Mouse (Mus musculus) liver, embryonic 14.5 days (tissue): Measurements from ENCODE around the gene Ncbp3. TPM values are rescaled to one million over a fixed set of nuclear protein-coding genes. Genes with fewer than 3 reads are reported as not detected.

Experiments
- ATAC-seq: fragments of 200-750 bp; cut with Nextera tagmentation; 2 replicates; pipeline ENCODE4 v1.8.0; 2017; ENCODE audit warnings: moderate number of reproducible peaks, mild to moderate bottlenecking, moderate library complexity; ENCODE audit not compliant: insufficient read depth
- DNase-seq, 3 experiments: peaks; one replicate each; pipeline ENCODE4 v3.0.0-alpha.2; 2012 to 2013; ENCODE audit warnings: low read depth in 3 of 3, low spot score in 3 of 3
- H3K27ac ChIP-seq: fragments of 300-500 bp; sonication (generic); 2 replicates; pipeline ENCODE4 v1.5.1; 2014; ENCODE audit warnings: moderate library complexity, mild to moderate bottlenecking, control low read depth, inconsistent platforms
- H3K27me3 ChIP-seq: fragments of 300-500 bp; sonication (generic); 2 replicates; pipeline ENCODE4 v1.6.1; 2014; ENCODE audit warnings: mild to moderate bottlenecking, low read length, moderate library complexity; ENCODE audit not compliant: control insufficient read depth, insufficient read depth
- H3K36me3 ChIP-seq: fragments of 300-500 bp; sonication (generic); replicated peaks from 2 replicates; pipeline ENCODE4 v1.6.1; 2014; ENCODE audit warnings: low read depth; ENCODE audit not compliant: control insufficient read depth, insufficient read depth
- H3K4me1 ChIP-seq, 2 experiments: fragments of 200-500 bp in 1 of 2; fragments of 300-500 bp in 1 of 2; sonication (generic) in 1 of 2; replicated peaks; 2 replicates each; pipeline ENCODE4 v1.6.1; 2012 to 2014; ENCODE audit warnings: antibody characterized with exemption in 1 of 2, inconsistent platforms in 1 of 2, low read length in 1 of 2; ENCODE audit not compliant: control insufficient read depth in 2 of 2, insufficient read depth in 2 of 2
- H3K4me2 ChIP-seq: fragments of 300-500 bp; sonication (generic); 2 replicates; pipeline ENCODE4 v1.6.1; 2014; ENCODE audit warnings: low read depth, mild to moderate bottlenecking, control low read depth, moderate library complexity
- H3K4me3 ChIP-seq, 2 experiments: fragments of 200-500 bp in 1 of 2; fragments of 300-500 bp in 1 of 2; sonication (generic) in 1 of 2; 2 replicates each; pipeline ENCODE4 v1.5.1; 2012 to 2014; ENCODE audit warnings: low read depth in 2 of 2, low read length in 2 of 2, mild to moderate bottlenecking in 2 of 2, control low read depth in 1 of 2, inconsistent platforms in 1 of 2, moderate library complexity in 1 of 2; ENCODE audit not compliant: insufficient read depth in 1 of 2
- H3K9ac ChIP-seq: fragments of 300-500 bp; sonication (generic); replicated peaks from 2 replicates; pipeline ENCODE4 v1.6.1; 2014; ENCODE audit warnings: mild to moderate bottlenecking, control low read depth, moderate library complexity
- H3K9me3 ChIP-seq: fragments of 300-500 bp; sonication (generic); 2 replicates; pipeline ENCODE4 v1.6.1; 2016; ENCODE audit warnings: low read length, mixed read lengths; ENCODE audit not compliant: control insufficient read depth
- CTCF ChIP-seq: IDR thresholded peaks from 2 replicates; pipeline ENCODE4 v1.5.1; 2016; ENCODE audit warnings: antibody characterized with exemption, low read depth, control low read depth
- EP300 ChIP-seq: IDR thresholded peaks from 2 replicates; pipeline ENCODE4 v1.6.1; 2016; ENCODE audit warnings: antibody characterized with exemption, low read depth
- WGBS: fragments of 180-500 bp; shearing (Covaris S2); extraction: QIAGEN DNeasy Blood & Tissue Kit; methylation state at CpG from one replicate; pipeline ENCODE4 v1.1.7; 2014; ENCODE audit not compliant: insufficient replicate concordance; 5-methylcytosine and 5-hydroxymethylcytosine counted together
- polyA plus RNA-seq, 2 experiments: library from polyadenylated mRNA; depleted of rRNA in 1 of 2; stranded (reverse) in 1 of 2; unstranded in 1 of 2; fragments of >200 nt; fragmentation: Nextera tagmentation in 1 of 2; extraction: Ambion mirVana in 1 of 2; gene quantifications; 2 replicates each; pipeline versions ENCODE4 v1.2.1 to v1.2.3; 2012 to 2014

The Ncbp3 gene
- polyA plus RNA-seq, 2 experiments: 2.4 to 3.1 TPM

DNA sequence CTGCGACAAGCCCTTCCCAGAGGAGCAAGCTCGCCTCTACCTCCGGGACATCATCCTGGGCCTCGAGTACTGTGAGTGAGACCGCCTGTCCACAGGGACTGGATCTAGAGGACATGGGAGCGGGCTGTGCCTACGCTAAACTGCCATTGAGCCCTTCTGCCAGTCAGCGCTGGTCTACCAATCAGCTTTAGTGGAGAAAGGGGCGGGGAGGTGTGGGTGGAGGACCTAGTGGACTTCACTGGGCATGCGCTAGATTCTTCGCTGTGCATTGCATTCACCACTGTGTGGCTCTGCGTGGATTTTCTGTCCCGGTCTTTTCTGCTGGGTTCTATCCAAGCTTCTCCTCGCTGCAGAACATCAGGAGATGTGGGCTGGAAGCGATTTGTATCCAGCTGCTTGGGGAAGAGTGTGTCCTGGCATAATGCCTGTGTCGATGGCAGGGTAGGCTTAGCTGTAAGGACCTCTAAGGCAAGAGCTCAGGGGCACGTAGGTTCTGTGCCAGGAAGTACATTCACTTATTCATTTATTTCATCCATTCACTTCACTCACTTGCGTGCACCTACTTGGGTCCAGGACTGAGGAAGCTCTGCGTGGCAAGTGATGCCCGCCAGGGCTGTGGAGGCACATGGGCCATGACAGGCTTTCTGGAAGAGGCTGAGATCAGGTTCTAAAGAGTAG is 16.6 kb upstream of the Ncbp3 start:
- TF ChIP-seq EP300: no peak
- 0 out of 2 replicates have a peak, but pooled peaks have one; percentile 30 for TF ChIP-seq CTCF
- ATAC-seq (peak; percentile 84), DNase-seq (peak; percentile 64 to 71 (median 71))
- 42% methylated on average over 20 of the region's 20 CpGs for WGBS
- Histone ChIP-seq H3K36me3 (no peaks in the 10 kb centered on the region), H3K27ac (no peak overlapping the region), H3K4me1 (peaks cover 0 to 4% of the 10 kb centered on the region in 2 experiments; a peak in 1 of 4 replicates), H3K4me2 (peak overlapping the region; percentile 61), H3K27me3 (no peaks in the 10 kb centered on the region), H3K4me3 (peak overlapping the region; percentile 24 to 48), H3K9ac (no peak overlapping the region; the same call in 1 of the 2 replicates), H3K9me3 (no peaks in the 10 kb centered on the region)

DNA sequence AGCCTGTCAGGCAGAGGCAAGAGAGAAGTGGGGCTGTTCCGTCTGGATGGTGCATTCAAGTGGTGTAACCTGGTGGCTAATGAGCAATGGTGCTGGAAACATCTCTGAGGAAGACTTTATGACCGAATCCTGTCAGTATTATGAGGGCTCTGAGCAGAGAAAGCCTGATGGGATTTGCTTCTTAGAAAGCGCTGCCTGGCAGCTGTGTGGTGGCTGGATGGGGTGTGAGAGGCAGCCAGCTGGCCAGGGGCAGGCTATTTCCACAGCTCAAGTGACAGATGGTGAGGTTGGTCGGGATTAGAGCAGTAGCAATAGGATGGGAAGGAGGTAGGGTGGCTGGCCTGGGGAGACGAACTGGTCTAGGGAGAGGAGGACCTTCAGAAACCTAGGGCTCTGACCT is 16.0 kb upstream of the Ncbp3 start:
- Histone ChIP-seq H3K27me3 (no peaks in the 10 kb centered on the region), H3K36me3 (no peaks in the 10 kb centered on the region), H3K4me3 (no peak overlapping the region), H3K4me2 (no peak overlapping the region), H3K4me1 (peaks cover 0 to 4% of the 10 kb centered on the region in 2 experiments; a peak in 1 of 4 replicates), H3K27ac (no peak overlapping the region), H3K9me3 (no peaks in the 10 kb centered on the region), H3K9ac (no peak overlapping the region)
- ATAC-seq (no peak), DNase-seq (no peak)
- WGBS: 57% methylated on average over 5 of the region's 5 CpGs
- no peak for TF ChIP-seq EP300
- no peak for TF ChIP-seq CTCF

DNA sequence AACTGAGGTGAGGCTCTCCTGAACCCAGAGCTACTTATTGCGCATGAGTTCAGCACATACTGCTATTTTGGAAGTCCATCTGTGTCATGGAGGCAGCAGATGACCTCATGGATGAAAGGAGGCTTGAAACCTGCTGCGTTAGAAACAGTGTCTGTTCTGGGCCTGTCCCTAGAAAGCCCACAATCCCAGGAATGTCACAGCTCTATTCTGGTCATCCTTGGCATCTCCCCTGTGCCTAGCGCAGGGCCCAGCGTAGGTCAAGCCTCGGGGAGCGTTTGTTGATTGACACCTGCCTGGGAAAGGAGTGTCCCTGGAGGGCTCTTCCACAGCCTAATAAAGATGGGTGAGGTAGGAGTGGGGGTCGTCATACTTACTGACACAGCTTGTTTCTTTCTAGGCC is 11.5 kb upstream of the Ncbp3 start:
- Histone ChIP-seq H3K27ac (no peak overlapping the region), H3K4me1 (peaks cover 0 to 3% of the 10 kb centered on the region in 2 experiments; a peak in 1 of 4 replicates), H3K4me3 (no peak overlapping the region), H3K9me3 (no peaks in the 10 kb centered on the region), H3K9ac (no peak overlapping the region), H3K27me3 (no peaks in the 10 kb centered on the region), H3K4me2 (no peak overlapping the region), H3K36me3 (no peaks in the 10 kb centered on the region)
- ATAC-seq (no peak), DNase-seq (no peak)
- WGBS: 71% methylated on average over 7 of the region's 7 CpGs
- TF ChIP-seq CTCF (no peak), EP300 (no peak)

DNA sequence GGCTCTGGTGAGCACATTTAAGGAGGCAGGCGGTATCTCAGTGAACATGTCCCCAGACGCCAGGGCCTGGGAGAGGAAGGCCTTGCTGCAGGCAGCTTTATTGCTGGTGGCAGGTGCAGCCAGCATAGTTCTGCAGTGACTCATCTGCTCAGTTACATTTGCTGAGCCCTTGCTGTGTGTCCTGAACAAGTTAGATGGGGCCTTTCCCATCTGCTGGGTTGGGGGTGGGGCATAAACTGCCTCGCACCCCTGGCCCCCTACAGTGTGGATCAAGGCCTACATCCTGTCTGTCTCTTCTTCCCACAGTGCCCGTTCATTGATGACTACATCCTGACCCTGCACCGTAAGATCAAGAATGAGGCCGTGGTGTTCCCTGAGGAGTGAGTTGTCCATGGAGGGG is 10.7 kb upstream of the Ncbp3 start:
- H3K27ac ChIP-seq: no peak overlapping the region
- H3K4me1 ChIP-seq: no peaks in the 10 kb centered on the region
- no peaks in the 10 kb centered on the region for H3K9me3 ChIP-seq
- H3K9ac ChIP-seq: no peak overlapping the region
- WGBS: 65% methylated on average over 6 of the region's 6 CpGs
- ATAC-seq (no peak), DNase-seq (no peak)
- no peak overlapping the region for H3K4me2 ChIP-seq
- TF ChIP-seq EP300: no peak
- no peak for TF ChIP-seq CTCF
- no peaks in the 10 kb centered on the region for H3K36me3 ChIP-seq
- no peaks in the 10 kb centered on the region for H3K27me3 ChIP-seq
- H3K4me3 ChIP-seq: no peak overlapping the region

DNA sequence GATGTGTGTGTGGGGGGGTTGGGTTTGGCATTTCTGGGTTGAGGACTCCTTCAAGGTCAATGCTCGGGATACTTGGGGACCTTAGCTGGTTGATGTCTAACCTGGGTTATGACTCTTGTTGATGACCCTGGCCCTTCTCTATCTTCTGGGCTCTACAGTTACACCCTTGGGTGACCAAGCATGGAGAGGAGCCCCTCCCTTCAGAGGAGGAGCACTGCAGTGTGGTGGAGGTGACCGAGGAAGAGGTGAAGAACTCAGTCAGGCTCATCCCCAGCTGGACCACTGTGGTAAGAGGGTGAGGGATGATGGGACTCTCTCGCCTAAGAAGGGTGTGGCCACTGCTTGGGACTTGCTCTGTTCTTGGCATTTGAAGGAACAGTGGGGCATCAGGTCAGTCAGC is 9.9 kb upstream of the Ncbp3 start:
- DNase-seq: no peak
- H3K9ac ChIP-seq: no peak overlapping the region
- H3K27me3 ChIP-seq: no peaks in the 10 kb centered on the region
- H3K4me3 ChIP-seq: no peak overlapping the region
- H3K36me3 ChIP-seq: no peaks in the 10 kb centered on the region
- no peak for TF ChIP-seq CTCF
- TF ChIP-seq EP300: no peak
- 57% methylated on average over 3 of the region's 3 CpGs for WGBS
- H3K4me1 ChIP-seq: no peaks in the 10 kb centered on the region
- ATAC-seq: no peak
- no peaks in the 10 kb centered on the region for H3K9me3 ChIP-seq
- H3K4me2 ChIP-seq: no peak overlapping the region
- no peak overlapping the region for H3K27ac ChIP-seq
